Mouse (Mus musculus) megakaryocyte, embryonic 14.5 days (primary cell): ENCODE measurements at regions not wholly inside any gene's neighbourhood (a gene's known extent, or its start where the extent isn't known, plus 50 kb on each side); places are given as distances from the start of the nearest gene placed in this dataset.

Experiments
- FLI1 ChIP-seq: IDR thresholded peaks from 2 replicates; pipeline ENCODE4 v1.6.1; 2012; ENCODE audit warnings: low read length, inconsistent platforms, mixed read lengths
- GATA1 ChIP-seq: IDR thresholded peaks from 3 replicates; pipeline ENCODE4 v1.6.1; 2012; ENCODE audit warnings: mixed read lengths, low read length, inconsistent platforms, borderline replicate concordance

DNA sequence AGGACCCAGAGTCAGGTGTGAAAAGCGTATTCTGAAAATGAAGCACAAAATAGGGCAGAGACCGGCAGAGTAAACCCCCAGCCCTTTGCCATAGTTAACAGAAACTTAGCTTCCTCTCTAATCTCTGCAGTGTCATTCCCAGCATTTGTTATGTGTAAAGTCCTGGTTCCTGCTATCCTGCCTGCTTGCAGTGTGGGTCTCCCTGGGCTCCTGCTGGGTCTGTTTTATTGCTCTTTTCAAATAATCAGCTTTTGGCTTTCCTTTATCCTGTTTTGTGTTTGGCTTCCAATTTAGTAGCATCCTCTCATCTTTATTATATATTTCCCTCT, 128.3 kb downstream of the 4933412E24Rik start:
- no peak for TF ChIP-seq GATA1
- no peak for TF ChIP-seq FLI1
